Mouse (Mus musculus) MEL (cell line): ENCODE measurements around the gene Eprs. TPM values are rescaled to one million over a fixed set of nuclear protein-coding genes. Genes with fewer than 3 reads are reported as not detected.

Experiments
- DNase-seq: peaks from one replicate; pipeline ENCODE4 v3.0.0; 2011; ENCODE audit warnings: low read depth, low spot score
- H3K27ac ChIP-seq: 2 replicates; pipeline ENCODE4 v1.5.1; 2012; ENCODE audit warnings: low read depth, mild to moderate bottlenecking, control low read depth, low read length, moderate library complexity; ENCODE audit not compliant: control insufficient read depth
- H3K27me3 ChIP-seq, 2 experiments: fragments of 150-350 bp in 1 of 2; sonication (generic) in 1 of 2; 2 replicates each; pipeline ENCODE4 v1.6.1; 2012; ENCODE audit warnings: low read length in 2 of 2, mild to moderate bottlenecking in 2 of 2, improper control_type of control experiment in 1 of 2, moderate library complexity in 1 of 2; ENCODE audit not compliant: insufficient read depth in 2 of 2, control insufficient read depth in 1 of 2
- H3K36me3 ChIP-seq, 2 experiments: 2 replicates each; pipeline ENCODE4 v1.6.1; 2012 to 2014; ENCODE audit warnings: low read length in 2 of 2, improper control_type of control experiment in 1 of 2, inconsistent platforms in 1 of 2, mild to moderate bottlenecking in 1 of 2; ENCODE audit not compliant: insufficient read depth in 2 of 2, control insufficient read depth in 1 of 2
- H3K4me1 ChIP-seq, 2 experiments: fragments of 150-350 bp in 1 of 2; sonication (generic) in 1 of 2; 2 replicates each; pipeline ENCODE4 v1.6.1; 2012; ENCODE audit warnings: low read length in 2 of 2, improper control_type of control experiment in 1 of 2, mild to moderate bottlenecking in 1 of 2; ENCODE audit not compliant: insufficient read depth in 2 of 2, control insufficient read depth in 1 of 2
- H3K4me3 ChIP-seq, 2 experiments: fragments of 150-350 bp in 1 of 2; sonication (generic) in 1 of 2; 2 replicates each; pipeline ENCODE4 v1.5.1; 2012; ENCODE audit warnings: low read depth in 2 of 2, low read length in 2 of 2, mild to moderate bottlenecking in 2 of 2, moderate library complexity in 2 of 2, control low read depth in 1 of 2, improper control_type of control experiment in 1 of 2; ENCODE audit not compliant: control insufficient read depth in 1 of 2, insufficient read depth in 1 of 2
- H3K79me2 ChIP-seq: 2 replicates; pipeline ENCODE4 v1.6.1; 2012; ENCODE audit warnings: mild to moderate bottlenecking, low read length, moderate library complexity; ENCODE audit not compliant: control insufficient read depth, poor library complexity, insufficient read depth
- H3K9ac ChIP-seq: 2 replicates; pipeline ENCODE4 v1.6.1; 2012; ENCODE audit warnings: low read depth, mild to moderate bottlenecking, control low read depth, low read length, moderate library complexity; ENCODE audit not compliant: control insufficient read depth, poor library complexity, severe bottlenecking
- H3K9me3 ChIP-seq: fragments of 150-350 bp; sonication (generic); replicated peaks from 2 replicates; pipeline ENCODE4 v1.6.1; 2012; ENCODE audit warnings: mild to moderate bottlenecking, low read length, improper control_type of control experiment, moderate library complexity; ENCODE audit not compliant: insufficient read depth
- BHLHE40 ChIP-seq: IDR thresholded peaks from 2 replicates; pipeline ENCODE4 v1.6.1; 2012; ENCODE audit warnings: low read depth, mild to moderate bottlenecking, inconsistent platforms, low read length, improper control_type of control experiment, borderline replicate concordance
- CHD1 ChIP-seq: IDR thresholded peaks from 2 replicates; pipeline ENCODE4 v1.6.1; 2012; ENCODE audit warnings: low read depth, mild to moderate bottlenecking, inconsistent platforms, low read length, improper control_type of control experiment
- CTCF ChIP-seq, 3 experiments: IDR thresholded peaks in 2 of 3; conservative IDR thresholded peaks in 1 of 3; 2 replicates each; pipeline ENCODE4 v1.5.1; 2011 to 2012; ENCODE audit warnings: low read length in 3 of 3, low read depth in 2 of 3, mild to moderate bottlenecking in 2 of 3, improper control_type of control experiment in 1 of 3, inconsistent platforms in 1 of 3, mixed read lengths in 1 of 3, moderate library complexity in 1 of 3; ENCODE audit not compliant: control insufficient read depth in 1 of 3, insufficient read depth in 1 of 3, poor library complexity in 1 of 3, severe bottlenecking in 1 of 3
- ELF1 ChIP-seq: IDR thresholded peaks from 2 replicates; pipeline ENCODE4 v1.6.1; 2014; ENCODE audit warnings: low read depth, mild to moderate bottlenecking, inconsistent platforms, low read length, improper control_type of control experiment, moderate library complexity
- GABPA ChIP-seq: IDR thresholded peaks from 2 replicates; pipeline ENCODE4 v1.6.1; 2012; ENCODE audit warnings: low read depth, mild to moderate bottlenecking, inconsistent platforms, low read length, improper control_type of control experiment, moderate library complexity
- GATA1 ChIP-seq: IDR thresholded peaks from 2 replicates; pipeline ENCODE4 v1.6.1; 2011; ENCODE audit warnings: low read depth, low read length, improper control_type of control experiment
- JUND ChIP-seq: IDR thresholded peaks from 2 replicates; pipeline ENCODE4 v1.6.1; 2011; ENCODE audit warnings: low read depth, mild to moderate bottlenecking, improper control_type of control experiment, low read length
- MAFK ChIP-seq: IDR thresholded peaks from 2 replicates; pipeline ENCODE4 v1.6.1; 2011; ENCODE audit warnings: low read depth, mild to moderate bottlenecking, low read length, improper control_type of control experiment, borderline replicate concordance
- MEF2A ChIP-seq: IDR thresholded peaks from 2 replicates; pipeline ENCODE4 v1.6.1; 2014; ENCODE audit warnings: low read depth, mild to moderate bottlenecking, inconsistent platforms, low read length, improper control_type of control experiment; ENCODE audit not compliant: poor library complexity, insufficient replicate concordance, severe bottlenecking; ENCODE audit errors: extremely low read depth
- MYB ChIP-seq: IDR thresholded peaks from 2 replicates; pipeline ENCODE4 v1.6.1; 2011; ENCODE audit warnings: mild to moderate bottlenecking, low read depth, low read length, improper control_type of control experiment
- POLR2AphosphoS5 ChIP-seq: IDR thresholded peaks from 2 replicates; pipeline ENCODE4 v1.6.1; 2012; ENCODE audit warnings: low read depth, borderline replicate concordance, mild to moderate bottlenecking, inconsistent platforms, low read length, moderate library complexity, mixed read lengths
- RAD21 ChIP-seq: IDR thresholded peaks from 2 replicates; pipeline ENCODE4 v1.6.1; 2011; ENCODE audit warnings: mild to moderate bottlenecking, low read depth, low read length, improper control_type of control experiment
- SMC3 ChIP-seq: IDR thresholded peaks from 2 replicates; pipeline ENCODE4 v1.6.1; 2011; ENCODE audit warnings: low read depth, low read length, improper control_type of control experiment
- TAL1 ChIP-seq: IDR thresholded peaks from 2 replicates; pipeline ENCODE4 v1.6.1; 2012; ENCODE audit warnings: mild to moderate bottlenecking, inconsistent platforms, low read length, moderate library complexity, mixed read lengths
- UBTF ChIP-seq: IDR thresholded peaks from 2 replicates; pipeline ENCODE4 v1.6.1; 2012; ENCODE audit warnings: low read depth, mild to moderate bottlenecking, inconsistent platforms, low read length, improper control_type of control experiment, moderate library complexity, borderline replicate concordance; ENCODE audit not compliant: insufficient read depth
- USF1 ChIP-seq: IDR thresholded peaks from 2 replicates; pipeline ENCODE4 v1.6.1; 2014; ENCODE audit warnings: low read depth, mild to moderate bottlenecking, inconsistent platforms, low read length, improper control_type of control experiment, moderate library complexity
- USF2 ChIP-seq, 2 experiments: IDR thresholded peaks; 2 replicates each; pipeline ENCODE4 v1.6.1; 2011 to 2012; ENCODE audit warnings: improper control_type of control experiment in 2 of 2, low read length in 2 of 2, borderline replicate concordance in 1 of 2, inconsistent platforms in 1 of 2, low read depth in 1 of 2, mild to moderate bottlenecking in 1 of 2; ENCODE audit not compliant: insufficient read depth in 1 of 2
- ZC3H11A ChIP-seq: IDR thresholded peaks from 2 replicates; pipeline ENCODE4 v1.6.1; 2012; ENCODE audit warnings: low read depth, mild to moderate bottlenecking, inconsistent platforms, low read length, improper control_type of control experiment
- ZMIZ1 ChIP-seq: IDR thresholded peaks from 2 replicates; pipeline ENCODE4 v1.6.1; 2012; ENCODE audit warnings: low read depth, mild to moderate bottlenecking, inconsistent platforms, low read length, improper control_type of control experiment, moderate library complexity
- polyA plus RNA-seq, 2 experiments: library from polyadenylated mRNA; stranded (reverse) in 1 of 2; unstranded in 1 of 2; fragments of >175 nt in 1 of 2; fragments of >200 nt in 1 of 2; gene quantifications; 2 replicates each; pipeline versions ENCODE4 v1.2.1 to v1.2.4; 2012; ENCODE audit warnings: low replicate concordance in 2 of 2, low read depth in 1 of 2; ENCODE audit not compliant: insufficient read length in 2 of 2, insufficient read depth in 1 of 2, missing spikeins in 1 of 2
- total RNA-seq: library from RNA; depleted of rRNA; stranded (reverse); fragments of 300-350 nt; gene quantifications from 2 replicates; pipeline ENCODE4 v1.2.3, GENCODE M21; 2012

Gene Eprs
- total and polyA plus RNA-seq, 3 experiments = 177 to 355 (median 177) TPM

DNA sequence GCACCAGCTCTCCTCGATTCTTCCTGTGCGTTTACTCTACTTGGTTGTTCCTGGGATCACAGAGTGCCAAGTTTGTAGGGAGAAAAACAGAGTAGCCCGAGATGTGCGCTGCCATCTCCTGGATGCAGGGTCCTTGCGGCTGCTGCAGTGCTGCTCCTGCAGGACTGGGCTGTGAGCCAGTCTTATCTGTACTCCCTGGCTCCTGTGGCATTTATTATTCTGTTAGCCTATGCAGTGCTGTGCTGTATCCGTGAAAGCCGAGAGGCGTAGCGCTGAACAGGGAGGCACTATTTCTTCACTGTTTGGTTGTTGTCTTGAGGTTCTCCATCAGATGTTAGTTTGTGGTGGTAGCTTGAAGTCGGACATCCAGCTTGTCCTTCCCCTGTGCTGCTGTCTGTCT is 43.1 kb downstream of the Eprs start:
- DNase-seq = no peak
- H3K79me2 ChIP-seq = peaks cover 2% of the 10 kb centered on the region
- TF ChIP-seq POLR2AphosphoS5 (no peak), USF2 (IDR thresholded peaks at IDR 0.05; ENCODE audit: borderline replicate concordance in 1 of 2, insufficient read depth in 1 of 2, low read depth in 1 of 2, low read length in 2 of 2) (no peak), CHD1 (no peak), MAFK (no peak), USF1 (no peak), ZMIZ1 (no peak), MEF2A (no peak), RAD21 (no peak), UBTF (no peak), MYB (no peak), GABPA (no peak)
- TF ChIP-seq, all 39 proteins: peak for 0
- no peaks in the 10 kb centered on the region for H3K9me3 ChIP-seq
- no peak overlapping the region for H3K4me3 ChIP-seq
- no peaks in the 10 kb centered on the region for H3K27me3 ChIP-seq
- no peak overlapping the region for H3K27ac ChIP-seq
- H3K4me1 ChIP-seq = no peaks in the 10 kb centered on the region
- no peak overlapping the region for H3K9ac ChIP-seq
- H3K36me3 ChIP-seq = peaks cover 0 to 82% of the 10 kb centered on the region in 2 experiments; a peak in 2 of 4 replicates

DNA sequence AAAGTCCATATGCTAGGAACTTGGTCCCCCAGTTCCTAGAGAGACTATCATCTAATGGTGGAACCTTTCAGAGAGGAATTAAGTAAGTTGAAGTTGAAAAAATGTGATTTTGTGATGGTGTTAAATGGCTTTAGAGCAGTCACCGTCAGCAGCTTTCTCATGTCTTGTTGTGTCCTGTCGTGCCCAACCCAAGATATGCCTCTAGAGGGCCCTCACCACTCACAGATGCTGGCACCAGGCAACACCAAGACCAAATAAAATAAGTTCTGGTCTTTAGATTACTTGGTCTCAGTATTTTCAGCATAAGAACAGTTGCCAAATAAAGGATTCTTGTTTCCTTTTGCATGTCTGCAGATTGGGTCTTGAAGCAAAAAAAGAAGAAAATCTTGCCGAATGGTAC is 47.0 kb downstream of the Eprs start:
- H3K4me3 ChIP-seq = no peak overlapping the region
- H3K9me3 ChIP-seq = no peaks in the 10 kb centered on the region
- H3K27ac ChIP-seq = no peak overlapping the region
- H3K9ac ChIP-seq = no peak overlapping the region
- TF ChIP-seq RAD21 (peak; percentile 48), GATA1 (no peak), SMC3 (peak; percentile 33), JUND (no peak), ELF1 (no peak), ZC3H11A (0 out of 2 replicates have a peak, but pooled peaks have one; percentile 16), BHLHE40 (no peak), TAL1 (no peak), POLR2AphosphoS5 (no peak), CTCF (IDR thresholded peaks at IDR 0.05 in 2 of 3, conservative IDR thresholded peaks at IDR 0.05 in 1 of 3; ENCODE audit: control insufficient read depth in 1 of 3, insufficient read depth in 1 of 3, low read depth in 2 of 3, low read length in 3 of 3, poor library complexity in 1 of 3, severe bottlenecking in 1 of 3) (peak in 2 of 3 experiments; percentile 43 to 44; a peak in 3 of 6 replicates), CHD1 (no peak)
- H3K79me2 ChIP-seq = no peaks in the 10 kb centered on the region
- DNase-seq = peak; percentile 37
- peaks cover 0 to 82% of the 10 kb centered on the region in 2 experiments; a peak in 2 of 4 replicates for H3K36me3 ChIP-seq
- H3K27me3 ChIP-seq = no peaks in the 10 kb centered on the region
- no peaks in the 10 kb centered on the region for H3K4me1 ChIP-seq
